Mouse (Mus musculus) MEL-GATA-1-ER (cell line): Measurements from ENCODE around the gene Zfp672.

Source experiments
- DNase-seq: peaks from one replicate; pipeline ENCODE4 v3.0.0-alpha.2; 2012; ENCODE audit warnings: low read depth; ENCODE audit errors: extremely low read depth

Zfp672 gene

DNA sequence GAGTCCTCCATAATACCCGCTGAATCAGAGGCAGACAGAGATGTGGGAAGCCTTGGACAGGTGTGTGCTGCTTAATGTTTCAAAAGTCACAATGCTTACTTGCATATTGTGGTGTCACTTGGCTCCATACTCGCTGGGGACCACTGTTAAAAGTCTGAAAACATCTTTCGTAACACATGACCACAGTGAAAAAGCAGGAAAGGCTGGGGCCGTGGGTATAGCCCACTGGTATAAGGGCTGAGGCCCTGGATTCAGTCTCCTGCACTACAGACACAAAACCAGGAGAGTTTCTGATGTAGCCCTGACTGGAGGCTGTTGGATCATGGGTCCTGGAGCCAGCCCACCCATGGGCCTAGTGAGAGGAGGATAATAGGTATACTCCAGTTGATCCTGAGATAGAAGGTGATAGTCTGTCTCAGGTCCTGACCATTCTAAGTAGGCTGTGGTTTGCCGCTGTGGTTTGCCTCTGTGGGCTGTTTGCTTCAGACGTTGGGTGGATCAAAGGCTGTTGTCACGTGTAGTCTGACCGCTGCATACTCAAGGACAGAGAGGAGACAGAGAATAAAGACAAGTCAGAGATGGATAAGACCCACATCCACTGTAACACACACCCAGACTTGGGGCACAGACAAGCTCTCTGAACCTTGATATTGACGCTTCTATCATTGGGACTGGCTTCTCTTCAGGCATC, 40.0 kb downstream of the Zfp672 start:
- no peak for DNase-seq

DNA sequence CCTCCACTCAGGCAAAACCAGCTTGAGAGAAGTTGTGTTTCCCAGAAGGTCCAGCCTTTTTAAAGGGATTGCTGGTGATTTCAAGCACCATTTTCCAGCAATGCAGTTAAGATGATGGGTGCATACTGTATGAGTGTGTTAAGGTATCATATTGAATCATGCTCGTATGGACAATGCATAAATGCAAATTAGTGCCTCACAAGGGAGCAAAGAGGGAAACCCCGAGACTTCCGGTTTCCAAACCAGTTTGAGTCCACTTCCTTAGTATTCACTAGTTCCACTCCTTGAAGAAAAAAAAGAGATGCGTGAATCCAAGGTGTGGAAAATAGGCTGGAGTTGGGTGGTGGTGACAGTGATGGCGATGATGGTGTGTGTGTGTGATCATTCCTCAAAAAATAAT, 47.6 kb downstream of the Zfp672 start:
- no peak for DNase-seq

DNA sequence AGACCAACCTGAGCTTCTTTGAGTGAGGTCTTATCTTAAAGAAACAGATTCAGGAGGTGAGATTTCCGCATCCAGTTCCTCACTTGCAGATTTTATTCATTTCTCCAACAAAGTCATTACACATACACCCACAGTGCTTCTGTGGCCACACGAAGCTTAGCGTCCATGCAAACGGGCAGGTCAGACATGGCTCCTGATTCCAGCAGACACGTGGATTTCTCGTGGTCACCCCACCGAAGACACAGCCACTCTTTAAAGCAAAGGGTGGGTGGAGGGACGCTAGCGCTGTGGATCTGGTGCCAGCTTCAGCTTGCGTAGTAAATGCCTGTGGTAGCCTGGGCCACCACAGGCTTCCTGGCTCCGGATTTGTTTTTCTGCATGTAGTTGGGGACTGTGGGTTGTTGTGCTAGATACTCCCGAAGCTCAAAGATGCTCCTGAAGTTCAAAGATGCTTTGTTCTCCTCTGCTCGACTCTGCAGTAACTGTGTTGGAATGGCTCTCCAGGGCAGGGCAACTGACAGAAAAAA, 48.1 kb downstream of the Zfp672 start:
- DNase-seq, result no peak

DNA sequence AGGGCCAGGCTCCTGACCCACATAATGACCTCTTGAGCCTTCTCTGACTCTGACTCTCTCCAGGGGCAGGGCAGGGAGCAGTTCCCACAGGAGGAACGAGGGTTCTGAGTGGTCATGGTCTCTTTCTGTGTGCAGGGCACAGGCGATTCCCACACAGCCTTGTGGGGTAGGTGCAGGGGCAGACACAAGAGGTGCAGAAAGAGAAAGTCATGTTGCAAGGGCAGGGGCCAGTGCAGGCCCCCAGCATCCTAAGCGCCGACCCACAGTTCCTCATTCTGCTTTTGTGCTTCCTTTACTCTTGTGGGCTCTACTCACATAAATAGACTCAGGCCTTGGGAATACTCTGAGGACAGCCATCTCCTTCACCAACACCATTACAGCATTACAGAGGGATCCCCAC, 54.4 kb downstream of the Zfp672 start:
- DNase-seq, result no peak

DNA sequence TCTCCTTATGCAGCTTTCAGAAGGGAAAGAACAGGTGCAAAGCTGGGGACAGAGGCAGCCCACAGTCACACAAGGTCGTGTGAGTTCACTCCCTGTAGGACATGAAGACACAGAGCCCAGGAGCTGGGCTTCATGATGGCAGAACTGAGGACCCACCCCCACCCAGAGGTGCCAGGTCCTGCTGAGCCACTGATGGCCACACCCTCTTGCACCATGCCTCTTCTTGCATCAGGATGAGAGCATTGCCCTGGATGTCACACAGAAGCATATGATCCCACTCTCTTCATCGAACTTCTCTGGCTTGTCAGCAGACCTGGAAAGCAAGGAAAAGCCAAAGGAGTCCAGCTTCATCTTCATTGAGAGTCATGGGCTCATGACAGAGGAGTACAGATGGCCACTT, 55.6 kb downstream of the Zfp672 start, which contains the start of gene 4930438A08Rik:
TSS of gene 4930438A08Rik (plus strand) at position 228 of the 400 bp plus-strand sequence.
- DNase-seq, result no peak

DNA sequence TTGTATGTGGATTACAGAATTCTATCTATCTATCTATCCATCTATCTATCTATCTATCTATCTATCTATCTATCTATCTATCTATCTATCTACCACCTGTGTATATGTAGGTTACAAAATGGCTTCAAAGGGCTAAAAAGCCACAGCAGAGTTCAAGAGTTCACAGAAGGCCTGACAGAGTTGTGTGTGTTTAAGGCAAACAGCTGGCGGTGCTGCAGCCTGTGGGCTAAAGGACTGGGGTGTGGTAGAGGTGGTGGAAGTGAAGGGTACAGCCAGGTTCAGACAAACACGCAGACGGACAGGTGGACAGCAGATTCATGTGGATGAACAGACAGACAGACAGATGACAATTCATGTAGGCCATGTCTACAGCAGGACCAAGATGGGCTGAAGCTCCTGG, 61.9 kb downstream of the Zfp672 start:
- no peak for DNase-seq
